Mouse (Mus musculus) hindbrain, embryonic 14.5 days (tissue): Measurements from ENCODE around the gene Srrt. TPM values are rescaled to one million over a fixed set of nuclear protein-coding genes. Genes with fewer than 3 reads are reported as not detected.
A peak's percentile ranks its signal among the peaks of the same experiment; 100 is the strongest.

Experiments used
- ATAC-seq: fragments of 200-750 bp; cut with Nextera tagmentation; 2 replicates; pipeline ENCODE4 v1.8.0; 2017; ENCODE audit warnings: moderate number of reproducible peaks, mild to moderate bottlenecking, moderate TSS enrichment, moderate library complexity; ENCODE audit not compliant: low FRiP score
- DNase-seq: peaks from one replicate; pipeline ENCODE4 v3.0.0-alpha.2; 2015; ENCODE audit warnings: low spot score
- H3K27ac ChIP-seq: fragments of 300-500 bp; sonication (generic); 2 replicates; pipeline ENCODE4 v1.5.1; 2014; ENCODE audit warnings: mild to moderate bottlenecking, moderate library complexity
- H3K27me3 ChIP-seq: fragments of 300-500 bp; sonication (generic); 2 replicates; pipeline ENCODE4 v1.6.1; 2014; ENCODE audit warnings: mild to moderate bottlenecking, low read length, mixed read lengths; ENCODE audit not compliant: control insufficient read depth, insufficient read depth
- H3K36me3 ChIP-seq: fragments of 300-500 bp; sonication (generic); replicated peaks from 2 replicates; pipeline ENCODE4 v1.6.1; 2014; ENCODE audit not compliant: control insufficient read depth, insufficient read depth
- H3K4me1 ChIP-seq: fragments of 300-500 bp; sonication (generic); replicated peaks from 2 replicates; pipeline ENCODE4 v1.6.1; 2014; ENCODE audit warnings: antibody characterized with exemption, low read length, mixed read lengths; ENCODE audit not compliant: control insufficient read depth, insufficient read depth
- H3K4me2 ChIP-seq: fragments of 300-500 bp; sonication (generic); replicated peaks from 2 replicates; pipeline ENCODE4 v1.6.1; 2014; ENCODE audit warnings: mild to moderate bottlenecking, moderate library complexity
- H3K4me3 ChIP-seq: fragments of 300-500 bp; sonication (generic); replicated peaks from 2 replicates; pipeline ENCODE4 v1.5.1; 2014; ENCODE audit warnings: mild to moderate bottlenecking, low read length
- H3K9ac ChIP-seq: fragments of 300-500 bp; sonication (generic); 2 replicates; pipeline ENCODE4 v1.6.1; 2014
- H3K9me3 ChIP-seq: fragments of 300-500 bp; sonication (generic); 2 replicates; pipeline ENCODE4 v1.6.1; 2016; ENCODE audit warnings: low read length; ENCODE audit not compliant: control insufficient read depth
- WGBS: fragments of 180-500 bp; shearing (Covaris S2); extraction: QIAGEN DNeasy Blood & Tissue Kit; methylation state at CpG from one replicate; pipeline ENCODE4 v1.1.7; 2014; 5-methylcytosine and 5-hydroxymethylcytosine counted together
- polyA plus RNA-seq: library from polyadenylated mRNA; unstranded; fragments of >200 nt; fragmentation: Nextera tagmentation; extraction: Ambion mirVana; gene quantifications from 2 replicates; pipeline ENCODE4 v1.2.1, GENCODE M21; 2014

Gene Srrt
- polyA plus RNA-seq, 1 experiment from 2014 or later = 75.0 TPM

DNA sequence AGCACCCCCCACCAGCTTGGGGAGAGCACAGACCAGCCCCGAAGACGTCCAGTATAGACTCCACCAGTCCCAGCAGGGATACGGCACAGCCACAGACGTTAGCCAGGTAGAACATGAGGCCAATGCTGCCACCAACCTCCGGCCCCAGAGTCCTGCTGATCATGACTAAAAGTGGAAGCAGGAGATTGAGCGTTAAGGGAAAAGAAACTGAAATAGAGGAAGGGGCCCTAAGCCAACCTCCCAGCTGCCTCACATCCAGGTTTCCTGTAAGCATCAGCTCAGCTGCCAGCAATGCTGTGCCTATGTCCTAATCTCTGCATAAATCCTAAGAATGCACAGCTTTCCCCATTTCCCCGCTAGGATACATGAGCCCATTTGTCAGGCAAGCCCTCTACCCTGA lies 23.4 kb upstream of the Srrt start:
- H3K9ac ChIP-seq = no peak overlapping the region
- 86% methylated on average over 7 of the region's 7 CpGs for WGBS
- peaks cover 8% of the 10 kb centered on the region for H3K4me1 ChIP-seq
- H3K27me3 ChIP-seq = no peaks in the 10 kb centered on the region
- no peak overlapping the region for H3K4me2 ChIP-seq
- H3K36me3 ChIP-seq = peaks cover 30% of the 10 kb centered on the region
- H3K27ac ChIP-seq = no peak overlapping the region
- H3K4me3 ChIP-seq = no peak overlapping the region
- H3K9me3 ChIP-seq = no peaks in the 10 kb centered on the region
- no peak for DNase-seq
- no peak for ATAC-seq

DNA sequence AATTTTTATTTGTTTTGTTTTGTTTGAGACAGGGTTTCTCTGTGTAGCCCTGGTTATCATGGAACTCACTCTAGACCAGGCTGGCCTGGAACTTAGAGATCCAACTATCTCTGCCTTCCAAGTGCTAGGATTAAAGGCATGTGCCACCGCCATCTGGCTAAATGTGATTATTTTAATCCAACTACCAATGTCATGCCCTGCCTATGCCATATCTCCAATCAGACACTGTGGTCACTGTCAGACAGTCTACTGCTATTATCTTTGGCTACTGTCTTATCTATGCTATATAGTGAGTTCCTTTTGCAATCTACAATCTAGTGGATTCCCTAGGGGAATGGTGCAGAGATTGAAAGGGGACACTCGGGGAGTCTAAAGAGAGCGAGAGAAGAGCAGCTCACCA lies 13.5 kb upstream of the Srrt start:
- Histone ChIP-seq H3K4me3 (no peak overlapping the region), H3K27ac (no peak overlapping the region), H3K4me1 (no peaks in the 10 kb centered on the region), H3K36me3 (peaks cover 70% of the 10 kb centered on the region), H3K9ac (no peak overlapping the region), H3K27me3 (no peaks in the 10 kb centered on the region), H3K9me3 (no peaks in the 10 kb centered on the region), H3K4me2 (no peak overlapping the region)
- no peak for ATAC-seq
- 94% methylated on average over 3 of the region's 3 CpGs for WGBS
- DNase-seq = no peak

DNA sequence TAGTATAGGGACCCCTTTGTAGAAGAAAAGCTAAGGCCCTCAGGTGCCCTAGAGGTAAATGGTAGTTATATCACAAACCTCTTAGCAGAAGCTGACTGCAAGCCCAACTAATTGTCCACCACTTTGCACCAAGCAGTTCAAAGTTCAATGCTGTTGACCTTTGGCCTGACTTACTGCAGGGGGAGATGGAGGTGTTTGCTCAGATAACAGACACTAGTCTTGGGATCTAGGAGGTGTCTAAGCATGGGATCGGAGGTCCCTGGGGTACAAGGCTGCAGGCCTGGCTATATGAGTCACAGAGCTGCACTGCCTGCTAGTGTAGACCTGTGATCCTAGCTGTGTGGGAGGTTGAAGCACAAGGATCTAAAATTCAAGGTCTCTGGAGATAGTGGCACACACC lies 11.1 kb upstream of the Srrt start:
- Histone ChIP-seq H3K4me3 (no peak overlapping the region), H3K9me3 (no peaks in the 10 kb centered on the region), H3K27me3 (no peaks in the 10 kb centered on the region), H3K4me1 (peaks cover 12% of the 10 kb centered on the region), H3K4me2 (no peak overlapping the region), H3K36me3 (peaks cover 50% of the 10 kb centered on the region), H3K9ac (no peak overlapping the region), H3K27ac (no peak overlapping the region)
- WGBS = 96% methylated on average over 1 of the region's 1 CpGs
- DNase-seq (no peak), ATAC-seq (no peak)

DNA sequence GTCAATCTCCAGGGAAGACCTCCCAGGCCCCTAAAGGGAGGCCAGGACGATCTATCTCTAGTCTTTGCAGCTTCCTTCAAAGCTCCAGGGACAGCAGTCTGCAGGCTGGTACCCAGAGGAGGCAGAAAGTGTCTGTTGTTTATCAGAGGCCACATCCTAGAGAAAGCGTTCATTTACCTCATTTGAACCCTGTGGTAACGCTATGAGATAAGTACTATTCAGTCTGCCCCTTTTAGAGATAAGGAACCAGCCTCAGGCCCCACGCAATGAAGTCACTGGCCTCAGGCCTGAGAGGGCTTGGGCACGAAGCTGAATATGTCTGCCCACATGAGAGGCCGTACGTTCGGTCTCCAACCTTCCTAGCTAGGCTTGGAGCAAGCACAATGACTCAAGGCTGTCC lies 9.9 kb upstream of the Srrt start:
- peaks cover 12% of the 10 kb centered on the region for H3K4me1 ChIP-seq
- H3K27ac ChIP-seq = no peak overlapping the region
- H3K9me3 ChIP-seq = no peaks in the 10 kb centered on the region
- 92% methylated on average over 8 of the region's 8 CpGs for WGBS
- DNase-seq = no peak
- H3K4me3 ChIP-seq = no peak overlapping the region
- H3K9ac ChIP-seq = no peak overlapping the region
- H3K36me3 ChIP-seq = peaks cover 42% of the 10 kb centered on the region
- H3K4me2 ChIP-seq = no peak overlapping the region
- H3K27me3 ChIP-seq = no peaks in the 10 kb centered on the region
- no peak for ATAC-seq

DNA sequence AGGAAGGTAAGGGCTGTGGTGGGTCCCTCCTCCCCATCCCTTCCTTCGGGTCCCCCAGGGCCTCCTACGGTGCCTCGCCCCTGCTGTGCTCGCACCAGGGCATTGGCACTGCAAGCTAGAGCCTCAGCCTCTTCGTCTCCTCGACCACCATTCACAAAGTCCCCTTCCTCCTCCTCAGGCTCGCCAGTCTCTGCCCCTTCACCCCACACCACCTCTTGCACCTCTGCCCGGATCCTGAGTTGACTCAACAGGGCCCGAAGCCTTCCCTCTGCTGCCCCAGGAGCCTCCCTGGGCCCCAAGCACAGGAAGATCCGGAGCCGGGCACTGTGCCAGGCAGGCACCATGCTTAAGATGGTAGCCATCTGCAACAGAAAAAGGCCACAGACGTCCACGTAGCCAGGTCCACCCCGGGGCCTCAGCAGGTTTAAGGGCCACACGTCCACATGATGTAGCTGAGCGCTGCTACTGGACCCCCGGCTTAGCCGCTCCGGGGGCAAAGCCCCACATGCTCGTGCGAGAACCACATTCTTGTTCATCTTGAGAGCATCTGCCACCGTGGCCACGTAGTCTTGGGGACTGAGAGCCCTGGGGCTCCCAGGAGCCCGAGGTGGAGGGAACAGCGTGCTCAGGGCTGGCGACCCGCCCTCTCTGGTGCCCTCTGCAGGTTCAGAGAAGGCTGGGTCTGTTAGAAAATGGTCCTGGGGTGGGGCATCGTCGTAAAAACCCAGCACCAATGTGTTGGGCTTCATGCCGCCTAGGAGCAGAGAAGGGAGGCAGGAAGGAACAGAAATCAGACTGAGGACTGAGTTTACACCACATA lies 7.8 kb upstream of the Srrt start:
- H3K9me3 ChIP-seq = no peaks in the 10 kb centered on the region
- no peak overlapping the region for H3K9ac ChIP-seq
- DNase-seq (no peak), ATAC-seq (peak; percentile 25; the same call in 1 of the 2 replicates)
- no peak overlapping the region for H3K4me3 ChIP-seq
- 41% methylated on average over 30 of the region's 30 CpGs for WGBS
- H3K27me3 ChIP-seq = no peaks in the 10 kb centered on the region
- H3K4me2 ChIP-seq = no peak overlapping the region
- H3K4me1 ChIP-seq = peaks cover 12% of the 10 kb centered on the region
- no peak overlapping the region for H3K27ac ChIP-seq
- peaks cover 30% of the 10 kb centered on the region for H3K36me3 ChIP-seq

DNA sequence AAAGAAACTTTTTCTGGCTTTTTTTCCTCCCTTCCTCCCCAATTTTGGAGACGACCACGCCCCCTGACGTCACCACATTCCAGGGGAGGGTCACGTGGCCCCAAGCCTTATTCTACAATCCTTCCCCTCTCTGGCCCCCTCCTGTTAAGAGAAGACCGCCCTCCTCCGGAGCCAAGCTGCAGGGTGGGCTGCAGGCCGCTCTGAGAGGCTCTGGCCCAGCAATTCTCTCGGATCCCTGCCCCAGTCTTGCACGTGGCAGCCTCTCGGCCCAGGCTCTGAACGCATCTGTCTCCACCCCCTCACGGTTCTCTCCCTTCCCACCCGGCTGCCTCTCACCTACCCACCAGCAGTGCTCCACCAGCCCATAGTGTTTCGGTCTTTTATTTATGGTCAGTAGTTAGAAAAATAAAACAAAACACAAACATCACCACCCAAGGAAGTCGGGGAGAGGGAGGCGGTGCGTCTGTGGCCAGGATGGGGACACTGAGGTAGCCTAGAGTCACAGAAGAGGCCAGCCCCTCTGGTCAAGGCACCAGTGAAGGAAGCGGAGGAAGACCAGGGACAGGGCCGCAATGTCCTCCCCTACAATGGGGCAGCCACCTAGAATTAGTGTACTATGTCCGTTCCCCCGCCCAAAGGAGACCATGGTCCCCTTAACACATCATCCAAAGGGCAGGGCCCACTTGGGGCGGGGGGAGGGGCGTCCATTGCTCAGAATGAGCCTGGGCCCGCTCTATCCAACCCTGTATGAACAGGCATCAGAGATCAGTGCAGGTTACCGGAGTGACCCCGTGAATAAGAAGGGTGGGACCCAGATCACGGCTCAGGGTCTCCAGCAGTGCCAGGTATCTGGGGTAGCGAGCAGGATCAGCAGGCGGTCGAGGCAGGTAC lies 7.0 kb upstream of the Srrt start, which contains the start of gene Trip6:
TSS of gene Trip6 (minus strand) at position 212 of the 891 bp plus-strand sequence.
- Histone ChIP-seq H3K9me3 (no peaks in the 10 kb centered on the region), H3K4me1 (peaks cover 12% of the 10 kb centered on the region), H3K36me3 (peaks cover 30% of the 10 kb centered on the region), H3K27ac (peak within 1 kb of the TSS; percentile 58; the same call in 1 of the 2 replicates), H3K9ac (peak within 1 kb of the TSS; percentile 63), H3K4me2 (peak within 1 kb of the TSS; percentile 59), H3K27me3 (no peaks in the 10 kb centered on the region), H3K4me3 (peak within 1 kb of the TSS; percentile 38)
- DNase-seq (peak; percentile 78), ATAC-seq (peak; percentile 79)
- 17% methylated on average over 29 of the region's 30 CpGs for WGBS

DNA sequence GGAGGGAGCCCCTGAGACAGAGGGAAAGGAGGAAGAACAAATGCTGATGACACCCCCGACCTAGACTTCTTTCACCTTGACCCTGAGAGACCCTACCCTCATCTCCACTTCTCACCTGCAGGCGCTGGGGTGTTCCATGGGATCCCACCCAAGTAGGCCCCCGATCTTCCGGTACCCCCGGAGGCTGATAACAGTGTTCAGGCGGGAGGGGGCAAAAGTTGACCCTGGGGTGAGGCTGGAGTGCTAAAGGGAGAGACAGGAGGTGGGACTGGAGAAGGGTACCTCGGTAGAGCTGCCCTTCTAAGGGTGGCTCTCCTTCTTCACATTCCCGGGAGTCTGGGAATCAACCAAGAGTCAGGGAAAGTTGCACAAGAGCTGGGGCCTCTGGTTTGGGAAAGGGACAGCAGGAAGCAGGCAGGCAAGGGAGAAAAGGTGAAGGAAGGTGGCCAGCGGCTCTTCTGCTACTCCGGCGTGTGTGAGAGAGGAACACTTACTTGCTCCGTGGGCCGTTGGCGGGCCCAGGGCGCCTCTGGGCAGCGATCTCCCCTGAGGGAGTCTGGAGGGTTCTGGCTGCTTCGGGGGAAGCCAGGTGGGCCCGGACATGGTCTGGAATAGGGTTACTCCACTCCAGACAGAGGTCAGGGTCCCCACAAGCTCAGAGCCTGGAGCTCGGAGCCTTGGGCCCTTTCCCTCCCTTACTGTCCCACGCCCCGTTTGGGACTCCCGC lies 6.2 kb upstream of the Srrt start:
- Histone ChIP-seq H3K9me3 (no peaks in the 10 kb centered on the region), H3K27ac (peak overlapping the region; percentile 58; the same call in 1 of the 2 replicates), H3K27me3 (no peaks in the 10 kb centered on the region), H3K36me3 (peaks cover 34% of the 10 kb centered on the region), H3K4me3 (peak overlapping the region; percentile 38), H3K4me2 (peak overlapping the region; percentile 59), H3K4me1 (peaks cover 12% of the 10 kb centered on the region), H3K9ac (peak overlapping the region; percentile 63)
- 5% methylated on average over 22 of the region's 22 CpGs for WGBS
- DNase-seq (no peak), ATAC-seq (peak; percentile 10; the same call in 1 of the 2 replicates)

DNA sequence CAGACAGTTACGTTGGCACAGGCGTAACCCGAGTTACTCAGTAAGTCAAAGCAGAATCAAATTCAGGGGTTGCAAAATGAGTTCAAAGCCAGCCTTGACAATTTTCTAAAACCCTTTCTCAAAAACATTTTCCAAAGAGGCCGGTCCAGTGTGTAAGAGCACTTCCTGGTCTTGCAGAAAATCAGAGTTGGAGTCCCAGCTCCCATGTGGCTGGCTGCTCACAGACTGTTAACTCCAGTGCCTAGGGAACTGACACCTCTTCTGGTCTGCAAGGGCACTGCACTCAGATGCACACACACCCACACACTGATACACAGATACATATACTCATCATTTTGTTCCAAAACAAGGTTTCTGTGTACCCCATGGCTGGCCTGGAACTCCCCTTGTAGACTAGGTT lies 882 bp upstream of the Srrt start:
- 97% methylated on average over 4 of the region's 4 CpGs for WGBS
- no peak for ATAC-seq
- Histone ChIP-seq H3K36me3 (peaks cover 38% of the 10 kb centered on the region), H3K4me1 (peaks cover 31% of the 10 kb centered on the region), H3K9ac (peak overlapping the region; percentile 96), H3K4me3 (peak overlapping the region; percentile 76), H3K27me3 (no peaks in the 10 kb centered on the region), H3K9me3 (no peaks in the 10 kb centered on the region), H3K4me2 (peak overlapping the region; percentile 53), H3K27ac (peak overlapping the region; percentile 95)
- no peak for DNase-seq
